Mouse (Mus musculus) stomach, embryonic 16.5 days (tissue): ENCODE data around the gene Serp2. TPM values are rescaled to one million over a fixed set of nuclear protein-coding genes. Genes with fewer than 3 reads are reported as not detected.
A peak's percentile ranks its signal among the peaks of the same experiment; 100 is the strongest.

ENCODE experiments used
- ATAC-seq: fragments of 200-750 bp; cut with Nextera tagmentation; 2 replicates; pipeline ENCODE4 v1.8.0; 2017; ENCODE audit warnings: moderate number of reproducible peaks, moderate TSS enrichment; ENCODE audit not compliant: insufficient read depth, low FRiP score
- H3K27ac ChIP-seq: fragments of 300-500 bp; sonication (generic); 2 replicates; pipeline ENCODE4 v1.5.1; 2014; ENCODE audit warnings: low read length
- H3K27me3 ChIP-seq: fragments of 300-500 bp; sonication (generic); 2 replicates; pipeline ENCODE4 v1.6.1; 2014; ENCODE audit warnings: low read length, control low read depth, mixed read lengths; ENCODE audit not compliant: control insufficient read depth, insufficient read depth
- H3K36me3 ChIP-seq: fragments of 300-500 bp; sonication (generic); 2 replicates; pipeline ENCODE4 v1.6.1; 2014; ENCODE audit warnings: low read length; ENCODE audit not compliant: control insufficient read depth, insufficient read depth
- H3K4me1 ChIP-seq: fragments of 300-500 bp; sonication (generic); 2 replicates; pipeline ENCODE4 v1.6.1; 2014; ENCODE audit warnings: low read length, control low read depth, mixed read lengths; ENCODE audit not compliant: control insufficient read depth, insufficient read depth
- H3K4me2 ChIP-seq: fragments of 300-500 bp; sonication (generic); 2 replicates; pipeline ENCODE4 v1.6.1; 2014; ENCODE audit warnings: low read depth, low read length, mixed read lengths
- H3K4me3 ChIP-seq: fragments of 300-500 bp; sonication (generic); replicated peaks from 2 replicates; pipeline ENCODE4 v1.5.1; 2014; ENCODE audit warnings: mild to moderate bottlenecking, low read length
- H3K9ac ChIP-seq: fragments of 300-500 bp; sonication (generic); 2 replicates; pipeline ENCODE4 v1.6.1; 2014; ENCODE audit warnings: low read length
- H3K9me3 ChIP-seq: fragments of 300-500 bp; sonication (generic); replicated peaks from 2 replicates; pipeline ENCODE4 v1.6.1; 2016; ENCODE audit warnings: low read length, control low read depth; ENCODE audit not compliant: control insufficient read depth
- WGBS: fragments of 180-500 bp; shearing (Covaris S2); extraction: QIAGEN DNeasy Blood & Tissue Kit; methylation state at CpG from one replicate; pipeline ENCODE4 v1.1.7; 2014; 5-methylcytosine and 5-hydroxymethylcytosine counted together
- polyA plus RNA-seq: library from polyadenylated mRNA; unstranded; fragments of >200 nt; fragmentation: Nextera tagmentation; extraction: Ambion mirVana; gene quantifications from 2 replicates; pipeline ENCODE4 v1.2.1, GENCODE M21; 2015

The Serp2 gene
- polyA plus RNA-seq, 1 experiment from 2014 or later, result 8.8 TPM

DNA sequence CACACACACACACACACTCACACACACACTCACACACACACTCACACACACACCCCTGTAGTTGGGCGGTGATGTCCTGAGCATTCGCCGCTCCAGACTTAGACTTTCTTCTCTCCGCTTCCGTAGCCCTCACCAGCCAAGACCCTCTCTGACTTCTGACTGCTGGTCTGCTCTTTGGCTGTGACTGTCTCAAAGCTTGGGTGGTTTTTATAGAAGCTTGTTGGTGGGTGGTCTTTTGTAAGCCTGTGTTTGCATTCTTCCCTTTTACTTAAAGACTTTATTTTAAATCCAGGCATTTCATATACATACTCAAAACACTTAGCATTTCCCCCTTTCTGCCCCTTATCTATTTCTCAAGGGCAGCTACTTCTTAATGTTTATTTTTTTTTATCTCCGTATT lies 57.2 kb downstream of the Serp2 start:
- WGBS, result 64% methylated on average over 6 of the region's 6 CpGs
- H3K4me1 ChIP-seq, result peaks cover 4% of the 10 kb centered on the region
- H3K9me3 ChIP-seq, result no peaks in the 10 kb centered on the region
- no peak overlapping the region for H3K9ac ChIP-seq
- H3K4me3 ChIP-seq, result no peak overlapping the region
- no peak overlapping the region for H3K4me2 ChIP-seq
- H3K36me3 ChIP-seq, result no peaks in the 10 kb centered on the region
- H3K27ac ChIP-seq, result no peak overlapping the region
- ATAC-seq, result no peak
- no peaks in the 10 kb centered on the region for H3K27me3 ChIP-seq

- no peak for ATAC-seq
- Histone ChIP-seq H3K4me2 (no peak overlapping the region), H3K9me3 (no peaks in the 10 kb centered on the region)
These were observed 58.5 kb downstream of the Serp2 start for GRCm38 (mm10) chr14:76498210-76498609.

GRCm38 (mm10) chr14:76497187-76497586 lies 59.5 kb downstream of the Serp2 start:
- Histone ChIP-seq H3K36me3 (0 out of 2 replicates have a peak, but pooled peaks cover 4% of the 10 kb centered on the region), H3K9me3 (no peaks in the 10 kb centered on the region), H3K9ac (no peak overlapping the region), H3K4me2 (no peak overlapping the region), H3K27ac (no peak overlapping the region), H3K4me3 (no peak overlapping the region), H3K4me1 (peaks cover 4% of the 10 kb centered on the region), H3K27me3 (no peaks in the 10 kb centered on the region)
- WGBS, result 74% methylated on average over 9 of the region's 9 CpGs
- ATAC-seq, result no peak

More at GRCm38 (mm10) chr14:76498210-76498609, 58.5 kb downstream of the Serp2 start:
- Histone ChIP-seq H3K27ac (no peak overlapping the region), H3K36me3 (0 out of 2 replicates have a peak, but pooled peaks cover 4% of the 10 kb centered on the region), H3K4me3 (no peak overlapping the region), H3K4me1 (peaks cover 4% of the 10 kb centered on the region), H3K9ac (no peak overlapping the region), H3K27me3 (no peaks in the 10 kb centered on the region)
- 57% methylated on average over 7 of the region's 7 CpGs for WGBS

DNA sequence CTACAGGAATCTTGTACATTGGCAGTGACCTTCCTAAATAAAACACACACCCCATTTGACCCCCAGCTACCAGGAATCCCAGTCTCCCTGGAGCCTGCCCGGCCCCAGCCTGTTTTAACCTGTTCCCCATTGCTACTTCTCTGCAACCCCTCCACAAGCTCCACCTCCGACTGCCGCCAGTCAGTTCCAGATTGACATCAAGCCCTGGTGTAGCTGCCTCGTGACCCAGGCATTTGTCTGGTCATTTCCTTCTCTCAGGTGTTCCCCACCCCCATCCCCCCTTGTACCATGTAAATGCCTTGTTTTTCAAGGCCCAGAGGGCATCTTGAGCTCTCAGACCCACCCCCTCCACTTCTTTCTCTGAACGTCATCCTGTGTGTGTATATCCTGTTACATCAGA lies 61.7 kb downstream of the Serp2 start:
- no peak overlapping the region for H3K4me2 ChIP-seq
- WGBS, result 44% methylated on average over 5 of the region's 5 CpGs
- no peak for ATAC-seq
- H3K9me3 ChIP-seq, result no peaks in the 10 kb centered on the region
- no peak overlapping the region for H3K9ac ChIP-seq
- H3K4me3 ChIP-seq, result no peak overlapping the region
- peaks cover 2% of the 10 kb centered on the region for H3K4me1 ChIP-seq
- 0 out of 2 replicates have a peak, but pooled peaks cover 4% of the 10 kb centered on the region for H3K36me3 ChIP-seq
- no peak overlapping the region for H3K27ac ChIP-seq
- H3K27me3 ChIP-seq, result no peaks in the 10 kb centered on the region

DNA sequence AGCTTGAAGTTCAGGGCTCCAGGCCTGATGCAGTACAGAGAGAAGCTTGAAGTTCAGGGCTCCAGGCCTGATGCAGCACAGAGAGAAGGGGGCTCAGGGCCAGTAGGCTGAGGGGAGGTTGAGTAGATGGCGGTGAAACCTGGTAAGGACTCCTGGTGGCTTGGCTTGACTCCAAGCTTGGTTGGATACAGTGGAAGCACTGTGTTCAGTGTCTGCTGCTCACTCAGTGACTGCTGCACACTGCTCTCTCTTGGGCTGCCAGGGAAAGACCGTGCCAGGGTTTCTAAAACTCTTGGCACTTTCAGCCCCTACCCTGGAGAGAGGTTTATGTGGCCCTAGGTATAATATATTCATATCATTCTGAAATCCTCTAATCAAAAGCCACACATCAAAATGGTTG lies 67.6 kb downstream of the Serp2 start:
- no peak overlapping the region for H3K27ac ChIP-seq
- peaks cover 2% of the 10 kb centered on the region; the same call in 1 of the 2 replicates for H3K4me1 ChIP-seq
- no peaks in the 10 kb centered on the region for H3K9me3 ChIP-seq
- H3K4me3 ChIP-seq, result no peak overlapping the region
- WGBS, result 69% methylated on average over 2 of the region's 2 CpGs
- no peak overlapping the region for H3K9ac ChIP-seq
- 0 out of 2 replicates have a peak, but pooled peaks cover 3% of the 10 kb centered on the region for H3K36me3 ChIP-seq
- H3K4me2 ChIP-seq, result no peak overlapping the region
- 0 out of 2 replicates have a peak, but pooled peaks have one; percentile 40 for ATAC-seq
- no peaks in the 10 kb centered on the region for H3K27me3 ChIP-seq

- no peak overlapping the region for H3K27ac ChIP-seq
- WGBS, result 57% methylated on average over 18 of the region's 18 CpGs
- H3K9me3 ChIP-seq, result no peaks in the 10 kb centered on the region
- no peak overlapping the region for H3K4me2 ChIP-seq
- no peak overlapping the region for H3K4me3 ChIP-seq
- ATAC-seq, result no peak
- peaks cover 2% of the 10 kb centered on the region; the same call in 1 of the 2 replicates for H3K4me1 ChIP-seq
- 0 out of 2 replicates have a peak overlapping the region, but pooled peaks have one; percentile 0 for H3K9ac ChIP-seq
- H3K36me3 ChIP-seq, result no peaks in the 10 kb centered on the region
- H3K27me3 ChIP-seq, result no peaks in the 10 kb centered on the region
These were observed 68.3 kb downstream of the Serp2 start for GRCm38 (mm10) chr14:76488101-76489044.

- H3K4me2 ChIP-seq, result no peak overlapping the region
- no peak for ATAC-seq
- H3K36me3 ChIP-seq, result no peaks in the 10 kb centered on the region
- H3K9ac ChIP-seq, result no peak overlapping the region
- H3K27ac ChIP-seq, result no peak overlapping the region
- no peaks in the 10 kb centered on the region for H3K27me3 ChIP-seq
- WGBS, result 78% methylated on average over 16 of the region's 16 CpGs
- H3K4me3 ChIP-seq, result no peak overlapping the region
- H3K9me3 ChIP-seq, result no peaks in the 10 kb centered on the region
- peaks cover 2% of the 10 kb centered on the region; the same call in 1 of the 2 replicates for H3K4me1 ChIP-seq
These were observed 69.1 kb downstream of the Serp2 start for GRCm38 (mm10) chr14:76487609-76488008.

- H3K36me3 ChIP-seq, result no peaks in the 10 kb centered on the region
- 93% methylated on average over 1 of the region's 1 CpGs for WGBS
- H3K9ac ChIP-seq, result no peak overlapping the region
- no peak overlapping the region for H3K4me3 ChIP-seq
- ATAC-seq, result no peak
- peaks cover 11% of the 10 kb centered on the region for H3K4me1 ChIP-seq
- H3K4me2 ChIP-seq, result no peak overlapping the region
- no peaks in the 10 kb centered on the region for H3K27me3 ChIP-seq
- H3K27ac ChIP-seq, result no peak overlapping the region
- no peaks in the 10 kb centered on the region for H3K9me3 ChIP-seq
These were observed 73.0 kb downstream of the Serp2 start for GRCm38 (mm10) chr14:76483701-76484100.
